Mouse (Mus musculus): ENCODE measurements around the gene Taf1c. TPM values are rescaled to one million over a fixed set of nuclear protein-coding genes. Genes with fewer than 3 reads are reported as not detected.

The Taf1c gene
- polyA plus RNA-seq, 1 experiment, result 10.2 TPM

- H3K27ac ChIP-seq (ENCODE audit: insufficient read depth, low read depth, low read length), result no peak overlapping the region
These were observed 49.2 kb downstream of the Taf1c start for GRCm38 (mm10) chr8:119555861-119556260.

GRCm38 (mm10) chr8:119552967-119553366, 52.1 kb downstream of the Taf1c start:
- Histone ChIP-seq H3K36me3 (ENCODE audit: control insufficient read depth, insufficient read depth, low read length) (no peaks in the 10 kb centered on the region), H3K27ac (ENCODE audit: insufficient read depth, low read depth, low read length) (no peak overlapping the region), H3K4me1 (ENCODE audit: control insufficient read depth, insufficient read depth, low read length) (peaks cover 19% of the 10 kb centered on the region; the same call in 1 of the 2 replicates), H3K4me3 (ENCODE audit: insufficient read depth, low read depth, low read length) (no peak overlapping the region), H3K27me3 (replicated peaks; ENCODE audit: control insufficient read depth, insufficient read depth, low read length) (no peaks in the 10 kb centered on the region)
- no peak for DNase-seq
- WGBS, result 68% methylated on average over 2 of the region's 2 CpGs
- TF ChIP-seq POLR2A (IDR thresholded peaks at IDR 0.05; ENCODE audit: low read depth, low read length) (no peak), CTCF (conservative IDR thresholded peaks at IDR 0.05; ENCODE audit: insufficient read depth, insufficient read length, low read depth, low read length) (no peak)

More at GRCm38 (mm10) chr8:119555861-119556260, 49.2 kb downstream of the Taf1c start:
- Histone ChIP-seq H3K4me1 (ENCODE audit: control insufficient read depth, insufficient read depth, low read length) (peaks cover 25% of the 10 kb centered on the region; the same call in 1 of the 2 replicates), H3K27me3 (replicated peaks; ENCODE audit: control insufficient read depth, insufficient read depth, low read length) (no peaks in the 10 kb centered on the region), H3K36me3 (ENCODE audit: control insufficient read depth, insufficient read depth, low read length) (no peaks in the 10 kb centered on the region), H3K4me3 (ENCODE audit: insufficient read depth, low read depth, low read length) (no peak overlapping the region)
- TF ChIP-seq POLR2A (IDR thresholded peaks at IDR 0.05; ENCODE audit: low read depth, low read length) (no peak), CTCF (conservative IDR thresholded peaks at IDR 0.05; ENCODE audit: insufficient read depth, insufficient read length, low read depth, low read length) (no peak)
- WGBS, result 35% methylated on average over 6 of the region's 6 CpGs
- peak; percentile 63 for DNase-seq

GRCm38 (mm10) chr8:119548560-119549113, 56.4 kb downstream of the Taf1c start:
- 55% methylated on average over 7 of the region's 7 CpGs for WGBS
- H3K27me3 ChIP-seq (replicated peaks; ENCODE audit: control insufficient read depth, insufficient read depth, low read length), result no peaks in the 10 kb centered on the region
- no peak overlapping the region for H3K4me3 ChIP-seq (ENCODE audit: insufficient read depth, low read depth, low read length)
- TF ChIP-seq CTCF (conservative IDR thresholded peaks at IDR 0.05; ENCODE audit: insufficient read depth, insufficient read length, low read depth, low read length) (no peak), POLR2A (IDR thresholded peaks at IDR 0.05; ENCODE audit: low read depth, low read length) (no peak)
- no peak for DNase-seq
- no peak overlapping the region for H3K27ac ChIP-seq (ENCODE audit: insufficient read depth, low read depth, low read length)
- peaks cover 2% of the 10 kb centered on the region for H3K36me3 ChIP-seq (ENCODE audit: control insufficient read depth, insufficient read depth, low read length)
- peaks cover 5% of the 10 kb centered on the region; the same call in 1 of the 2 replicates for H3K4me1 ChIP-seq (ENCODE audit: control insufficient read depth, insufficient read depth, low read length)

Other genes with a start within 250 kb of the Taf1c start
- gene Mlycd, start 210.3 kb downstream of the Taf1c start, polyA plus RNA-seq (2012; rRNA removed), result 48.2 and 55.6 TPM in 2 replicates
- 115 and 194 TPM in 2 replicates for gene Osgin1, start 171.1 kb downstream of the Taf1c start, polyA plus RNA-seq (2012; rRNA removed)
- gene Necab2, start 158.5 kb downstream of the Taf1c start, polyA plus RNA-seq (2012; rRNA removed), result 0.07 and 0.11 TPM in 2 replicates
- 0.08 TPM in 1 of 2 replicates, not detected in the other for gene Slc38a8, start 103.5 kb downstream of the Taf1c start, polyA plus RNA-seq (2012; rRNA removed)
- 58.0 and 67.3 TPM in 2 replicates for gene Mbtps1, start 46.5 kb downstream of the Taf1c start, polyA plus RNA-seq (2012; rRNA removed)
- 20.0 and 23.1 TPM in 2 replicates for gene Hsdl1, start 30.0 kb downstream of the Taf1c start, polyA plus RNA-seq (2012; rRNA removed)
- 0.42 and 0.57 TPM in 2 replicates for gene Dnaaf1, start 30.0 kb downstream of the Taf1c start, polyA plus RNA-seq (2012; rRNA removed)
- not detected in 2 replicates for gene Adad2, start 7.5 kb upstream of the Taf1c start, polyA plus RNA-seq (2012; rRNA removed)
- 0.56 and 0.58 TPM in 2 replicates for gene Kcng4, start 30.5 kb upstream of the Taf1c start, polyA plus RNA-seq (2012; rRNA removed)
- 8.4 and 11.8 TPM in 2 replicates for gene Wfdc1, start 61.1 kb upstream of the Taf1c start, polyA plus RNA-seq (2012; rRNA removed)
- 0.24 and 0.52 TPM in 2 replicates for gene Atp2c2, start 94.8 kb upstream of the Taf1c start, polyA plus RNA-seq (2012; rRNA removed)
- 11.6 and 12.6 TPM in 2 replicates for gene Tldc1, start 173.2 kb upstream of the Taf1c start, polyA plus RNA-seq (2012; rRNA removed)
- gene Cotl1, start 235.3 kb upstream of the Taf1c start, polyA plus RNA-seq (2012; rRNA removed), result 427 and 463 TPM in 2 replicates

All from kidney, adult 2 months (tissue).